Mouse (Mus musculus) liver, embryonic 12.5 days (tissue): ENCODE measurements around the gene Slc35d3. TPM values are rescaled to one million over a fixed set of nuclear protein-coding genes. Genes with fewer than 3 reads are reported as not detected.

Experiments
- ATAC-seq: fragments of 200-750 bp; cut with Nextera tagmentation; 2 replicates; pipeline ENCODE4 v1.8.0; 2017; ENCODE audit warnings: moderate number of reproducible peaks, mild to moderate bottlenecking, moderate library complexity
- H3K27ac ChIP-seq: fragments of 300-500 bp; sonication (generic); 2 replicates; pipeline ENCODE4 v1.5.1; 2016; ENCODE audit warnings: mild to moderate bottlenecking
- H3K27me3 ChIP-seq: fragments of 300-500 bp; sonication (generic); replicated peaks from 2 replicates; pipeline ENCODE4 v1.6.1; 2016; ENCODE audit warnings: mild to moderate bottlenecking, moderate library complexity
- H3K36me3 ChIP-seq: fragments of 300-500 bp; sonication (generic); 2 replicates; pipeline ENCODE4 v1.6.1; 2016; ENCODE audit warnings: mild to moderate bottlenecking, moderate library complexity
- H3K4me1 ChIP-seq: fragments of 300-500 bp; sonication (generic); 2 replicates; pipeline ENCODE4 v1.6.1; 2016
- H3K4me2 ChIP-seq: fragments of 300-500 bp; sonication (generic); 2 replicates; pipeline ENCODE4 v1.6.1; 2016; ENCODE audit warnings: mild to moderate bottlenecking, moderate library complexity
- H3K4me3 ChIP-seq: fragments of 300-500 bp; sonication (generic); 2 replicates; pipeline ENCODE4 v1.5.1; 2016; ENCODE audit warnings: mild to moderate bottlenecking, moderate library complexity
- H3K9ac ChIP-seq: fragments of 300-500 bp; sonication (generic); 2 replicates; pipeline ENCODE4 v1.6.1; 2016; ENCODE audit warnings: mild to moderate bottlenecking, moderate library complexity
- H3K9me3 ChIP-seq: fragments of 300-500 bp; sonication (generic); replicated peaks from 2 replicates; pipeline ENCODE4 v1.6.1; 2016; ENCODE audit warnings: mild to moderate bottlenecking, moderate library complexity
- WGBS: fragments of 180-500 bp; shearing (Covaris S2); methylation state at CpG from one replicate; pipeline ENCODE4 v1.1.7; 2016; ENCODE audit not compliant: insufficient replicate concordance; 5-methylcytosine and 5-hydroxymethylcytosine counted together
- polyA plus RNA-seq: library from polyadenylated mRNA; unstranded; fragments of >200 nt; fragmentation: Nextera tagmentation; extraction: Ambion mirVana; gene quantifications from 2 replicates; pipeline ENCODE4 v1.2.1, GENCODE M21; 2016

Gene Slc35d3
- polyA plus RNA-seq, 1 experiment from 2014 or later = 10.0 TPM

DNA sequence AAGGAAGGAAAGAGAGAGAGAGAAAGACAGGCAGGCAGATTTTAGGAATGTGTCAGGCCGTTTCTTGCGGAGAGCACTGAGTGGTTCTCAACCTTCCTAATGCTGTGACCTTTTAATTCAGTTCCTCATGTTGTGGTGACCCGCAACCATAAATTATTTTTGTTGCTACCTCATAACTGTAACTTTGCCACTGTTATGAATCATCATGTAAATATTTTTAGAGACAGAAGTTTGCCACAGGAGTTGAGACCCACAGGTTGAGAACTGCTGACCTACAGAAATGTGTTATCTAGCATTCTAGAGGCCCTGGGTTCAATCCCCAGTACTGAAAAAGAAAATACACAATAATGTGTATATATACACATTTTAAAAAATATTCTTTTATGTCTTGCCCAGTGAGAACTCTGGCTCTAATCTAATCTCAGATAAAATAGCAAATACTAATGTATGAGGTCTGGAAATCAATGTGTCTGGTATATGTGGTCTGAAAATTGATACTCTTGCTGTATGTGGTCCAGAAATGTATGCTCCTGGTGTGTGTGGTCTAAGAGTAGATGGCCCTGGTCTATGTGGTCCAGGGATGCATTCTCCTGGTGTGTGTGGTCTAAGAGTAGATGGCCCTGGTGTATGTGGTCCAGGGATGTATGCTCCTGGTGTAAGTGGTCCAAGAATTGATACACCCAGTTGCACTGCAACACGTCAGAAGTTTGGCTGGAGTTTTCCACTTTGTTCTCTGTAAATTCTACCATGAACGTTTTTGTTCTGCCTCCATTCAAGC lies 20.0 kb downstream of the Slc35d3 start:
- WGBS = 66% methylated on average over 5 of the region's 5 CpGs
- Histone ChIP-seq H3K4me2 (no peak overlapping the region), H3K4me3 (no peak overlapping the region)

DNA sequence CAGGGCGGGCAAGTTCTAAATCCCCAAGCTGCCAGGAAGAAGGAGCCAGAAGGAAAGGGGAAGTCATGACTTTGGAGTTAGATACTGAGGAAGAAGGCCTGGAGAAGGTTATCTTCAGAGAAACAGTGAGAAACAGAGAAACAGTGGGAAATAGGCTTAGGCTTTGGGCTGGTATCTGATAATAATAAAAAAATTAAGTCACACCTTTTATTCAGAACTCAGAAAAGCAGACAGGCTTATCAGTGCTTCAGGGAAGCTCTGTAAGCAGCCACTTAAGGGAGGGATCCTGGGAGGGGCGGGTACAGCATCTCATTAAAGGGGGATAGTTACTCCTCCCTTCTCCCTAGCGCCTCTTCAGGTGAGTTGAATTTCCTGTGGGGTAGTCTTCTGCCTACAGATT lies 30.3 kb downstream of the Slc35d3 start:
- Histone ChIP-seq H3K4me2 (no peak overlapping the region), H3K9ac (no peak overlapping the region), H3K27ac (no peak overlapping the region), H3K27me3 (peaks cover 14% of the 10 kb centered on the region), H3K36me3 (no peaks in the 10 kb centered on the region), H3K4me3 (no peak overlapping the region), H3K9me3 (no peaks in the 10 kb centered on the region), H3K4me1 (peaks cover 24% of the 10 kb centered on the region)
- no peak for ATAC-seq
- WGBS = 21% methylated on average over 3 of the region's 3 CpGs

More for the DNA sequence above, 20.0 kb downstream of the Slc35d3 start:
- H3K27me3 ChIP-seq = no peaks in the 10 kb centered on the region
- no peaks in the 10 kb centered on the region for H3K36me3 ChIP-seq
- no peak for ATAC-seq
- no peak overlapping the region for H3K27ac ChIP-seq
- no peak overlapping the region for H3K9ac ChIP-seq
- 0 out of 2 replicates have a peak, but pooled peaks cover 4% of the 10 kb centered on the region for H3K9me3 ChIP-seq
- no peaks in the 10 kb centered on the region for H3K4me1 ChIP-seq

DNA sequence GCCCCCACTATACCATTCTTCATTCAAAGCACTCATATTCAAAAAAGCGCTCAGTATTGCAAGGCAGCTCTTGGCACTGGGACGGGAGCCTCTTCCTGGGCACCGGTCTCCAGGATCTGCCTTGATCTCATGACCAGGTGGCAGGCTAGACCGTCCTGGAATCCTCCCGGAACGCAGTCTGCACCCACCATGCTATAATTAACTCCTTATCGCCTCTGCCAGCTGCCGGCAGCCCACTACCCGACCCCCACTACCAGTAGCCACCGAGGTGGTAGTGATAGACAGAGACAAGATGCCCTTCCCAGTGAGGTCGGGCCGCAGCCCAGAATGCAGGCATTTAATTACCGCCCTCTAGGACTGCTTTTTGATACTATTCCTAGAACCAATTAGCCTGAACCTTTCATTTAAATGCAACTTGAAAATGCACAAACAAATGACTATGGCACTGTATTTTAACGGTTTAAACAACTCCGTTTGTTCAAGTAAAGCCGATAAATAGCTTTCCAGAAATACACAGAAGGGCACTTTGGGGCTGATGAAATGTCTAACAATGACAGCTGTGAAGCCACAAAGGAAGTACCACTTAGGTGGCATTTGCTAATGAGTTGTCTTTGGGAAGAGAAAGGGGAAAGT lies 32.4 kb downstream of the Slc35d3 start:
- WGBS = 9% methylated on average over 16 of the region's 16 CpGs

DNA sequence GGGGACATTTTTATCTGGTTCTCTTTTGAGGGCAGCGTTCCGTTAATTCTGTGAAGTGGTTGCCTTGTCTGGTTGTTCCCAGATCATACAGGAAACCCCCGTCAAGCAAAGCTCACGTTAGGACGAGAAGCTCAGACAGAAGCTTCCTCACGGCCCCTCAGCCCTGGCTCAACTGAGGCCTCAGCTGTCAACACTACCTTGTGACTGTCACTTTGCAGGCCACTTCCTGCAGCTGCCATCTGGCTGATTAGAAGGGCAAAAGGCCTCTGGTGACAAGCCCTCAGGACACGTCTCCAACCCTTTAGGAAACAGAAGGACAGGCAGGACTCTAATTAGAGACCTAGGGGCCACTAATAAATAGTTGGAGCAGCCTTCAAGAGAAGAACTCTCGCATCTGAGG lies 35.9 kb downstream of the Slc35d3 start:
- Histone ChIP-seq H3K36me3 (no peaks in the 10 kb centered on the region), H3K4me1 (peaks cover 44% of the 10 kb centered on the region), H3K9me3 (no peaks in the 10 kb centered on the region), H3K9ac (no peak overlapping the region), H3K4me3 (no peak overlapping the region), H3K27me3 (peaks cover 20% of the 10 kb centered on the region), H3K4me2 (no peak overlapping the region), H3K27ac (no peak overlapping the region)
- peak; percentile 58 for ATAC-seq
- WGBS = 8% methylated on average over 8 of the region's 8 CpGs

More for the DNA sequence above, 32.4 kb downstream of the Slc35d3 start:
- Histone ChIP-seq H3K9me3 (no peaks in the 10 kb centered on the region), H3K4me3 (no peak overlapping the region), H3K27ac (0 out of 2 replicates have a peak overlapping the region, but pooled peaks have one; percentile 11), H3K36me3 (no peaks in the 10 kb centered on the region), H3K4me2 (peak overlapping the region; percentile 42), H3K4me1 (peaks cover 41% of the 10 kb centered on the region), H3K27me3 (peaks cover 14% of the 10 kb centered on the region), H3K9ac (no peak overlapping the region)
- peak; percentile 47; the same call in 1 of the 2 replicates for ATAC-seq

DNA sequence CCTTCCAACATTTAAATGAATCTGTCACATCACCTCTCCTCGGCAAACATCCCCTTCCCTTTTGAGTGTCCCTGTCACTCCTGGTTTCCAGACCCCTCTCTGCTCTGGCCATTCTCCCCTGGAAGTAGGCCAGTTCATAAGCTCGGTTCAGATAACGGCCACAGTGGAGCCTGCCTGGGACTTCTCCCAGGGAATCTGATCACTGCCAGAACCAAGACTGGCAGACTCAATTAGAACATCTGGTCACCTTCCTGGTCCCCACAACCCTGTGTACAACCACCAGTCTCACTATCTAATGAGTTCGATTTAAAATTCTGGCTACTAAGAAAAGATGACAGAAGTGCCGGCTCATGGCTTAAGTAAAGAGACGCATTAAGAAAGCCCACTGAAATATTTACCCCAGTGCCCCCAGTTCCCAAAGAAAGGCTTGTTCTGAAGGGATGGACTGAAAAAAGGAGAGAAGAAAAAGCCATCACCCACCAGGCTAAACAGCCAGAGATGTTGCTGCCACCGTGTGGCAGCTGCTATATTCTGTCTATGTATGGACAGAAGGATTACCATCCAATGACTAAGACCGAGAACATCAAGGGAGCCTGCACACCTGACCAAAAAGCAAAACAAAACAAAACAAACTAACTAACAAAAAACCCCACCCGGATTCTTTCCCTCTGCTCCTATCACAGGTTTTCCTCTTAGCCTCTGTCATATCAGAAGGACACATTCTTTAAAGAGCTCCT lies 39.7 kb downstream of the Slc35d3 start:
- no peak overlapping the region for H3K27ac ChIP-seq
- 0 out of 2 replicates have a peak, but pooled peaks cover 7% of the 10 kb centered on the region for H3K27me3 ChIP-seq
- no peak overlapping the region for H3K4me2 ChIP-seq
- no peak overlapping the region for H3K9ac ChIP-seq
- H3K9me3 ChIP-seq = no peaks in the 10 kb centered on the region
- no peak overlapping the region for H3K4me3 ChIP-seq
- no peaks in the 10 kb centered on the region for H3K36me3 ChIP-seq
- H3K4me1 ChIP-seq = peaks cover 26% of the 10 kb centered on the region
- WGBS = 42% methylated on average over 9 of the region's 9 CpGs
- no peak for ATAC-seq

DNA sequence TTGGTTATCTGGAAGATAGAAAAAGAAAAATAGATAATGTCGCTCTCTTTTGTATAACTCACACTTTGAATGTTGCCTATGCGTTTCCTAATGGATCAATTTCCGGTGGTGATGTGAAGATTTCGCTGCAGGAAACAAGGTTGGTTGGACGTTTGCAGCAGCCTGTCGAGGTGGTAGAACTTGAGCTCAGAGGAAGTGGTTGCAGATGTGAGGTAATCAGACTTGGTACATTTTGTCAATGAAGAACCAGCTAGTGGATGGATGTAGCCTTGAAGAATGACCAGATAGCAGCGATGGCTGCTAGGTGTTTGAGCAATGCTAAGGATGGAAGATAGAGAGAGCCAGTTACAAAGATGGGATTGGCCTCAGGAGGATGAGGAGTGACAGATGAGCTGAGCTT lies 46.5 kb downstream of the Slc35d3 start:
- Histone ChIP-seq H3K4me2 (no peak overlapping the region), H3K36me3 (no peaks in the 10 kb centered on the region), H3K4me1 (no peaks in the 10 kb centered on the region), H3K27ac (no peak overlapping the region), H3K27me3 (no peaks in the 10 kb centered on the region), H3K9ac (no peak overlapping the region), H3K4me3 (no peak overlapping the region), H3K9me3 (no peaks in the 10 kb centered on the region)
- no peak for ATAC-seq
- WGBS = 47% methylated on average over 7 of the region's 7 CpGs

DNA sequence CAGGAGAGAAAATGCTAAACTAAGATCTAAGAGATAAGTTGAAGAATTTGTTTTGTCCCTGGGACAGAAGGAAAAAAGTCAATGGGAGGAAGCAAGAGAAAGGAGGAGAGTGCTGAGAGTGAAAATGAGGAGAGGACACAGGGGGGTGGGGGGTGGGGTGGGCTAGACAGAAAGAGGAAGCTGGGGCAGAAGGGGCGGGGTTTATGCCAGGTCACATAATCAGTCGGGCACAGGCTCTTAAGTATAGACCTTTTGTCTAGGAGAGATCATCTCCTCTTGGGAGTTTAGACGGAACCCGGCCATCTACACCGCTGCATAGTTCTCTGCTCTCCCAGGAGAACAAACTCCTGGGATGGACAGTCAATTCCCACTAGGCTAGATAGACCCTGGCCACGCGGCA lies 48.3 kb downstream of the Slc35d3 start:
- Histone ChIP-seq H3K36me3 (no peaks in the 10 kb centered on the region), H3K4me2 (no peak overlapping the region), H3K4me3 (no peak overlapping the region), H3K9me3 (no peaks in the 10 kb centered on the region), H3K9ac (no peak overlapping the region), H3K27ac (no peak overlapping the region), H3K27me3 (no peaks in the 10 kb centered on the region), H3K4me1 (no peaks in the 10 kb centered on the region)
- ATAC-seq = no peak
- 36% methylated on average over 7 of the region's 7 CpGs for WGBS

Other genes with a start within 250 kb of the Slc35d3 start
- gene Il22ra2, start 229.5 kb downstream of the Slc35d3 start, polyA plus RNA-seq = not detected in 2 replicates
- gene Il20ra, start 138.9 kb downstream of the Slc35d3 start, polyA plus RNA-seq = 0.33 and 0.37 TPM in 2 replicates
- 29.7 and 30.9 TPM in 2 replicates for gene Pex7, start 56.2 kb upstream of the Slc35d3 start, polyA plus RNA-seq
- 1.2 and 1.3 TPM in 2 replicates for gene Map3k5, start 83.0 kb upstream of the Slc35d3 start, polyA plus RNA-seq